In the genomic region with DNA sequence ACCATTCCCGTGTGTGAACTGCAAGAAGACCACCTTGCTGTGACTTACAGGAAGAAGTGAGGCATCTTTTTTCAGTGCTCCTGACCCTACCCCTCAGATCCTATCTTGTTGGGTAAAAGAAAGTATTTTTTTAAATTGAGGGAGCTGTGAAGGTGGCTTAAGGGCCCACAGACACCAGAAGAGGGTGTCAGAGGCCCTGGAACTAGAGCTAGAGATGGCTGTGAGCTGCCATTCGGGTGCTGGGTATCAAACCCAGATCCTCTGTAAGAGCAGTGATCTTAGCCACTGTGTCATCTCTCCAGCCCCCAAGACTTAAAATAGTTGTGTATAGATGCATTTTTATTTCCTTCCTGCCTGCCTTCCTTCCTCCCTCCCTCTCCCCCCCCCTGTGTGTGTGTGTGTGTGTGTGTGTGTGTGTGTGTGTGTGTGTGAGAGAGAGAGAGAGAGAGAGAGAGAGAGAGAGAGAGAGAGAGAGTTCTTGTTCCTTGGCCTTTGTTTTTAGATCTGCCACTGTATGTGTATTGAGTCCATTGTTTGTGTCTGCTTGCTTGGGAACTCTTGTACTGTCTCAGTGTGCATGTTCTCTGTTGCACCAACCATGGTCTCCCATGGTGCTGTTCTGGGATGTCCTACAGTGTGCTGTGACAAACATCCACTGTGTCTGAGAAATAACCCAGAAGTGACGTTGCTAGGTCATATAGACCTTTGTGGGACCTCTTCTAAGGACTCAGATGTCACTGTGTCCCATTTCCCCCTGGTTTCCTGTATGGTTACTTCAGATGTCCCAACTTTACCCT, we compare ENCODE assay signal across 16 mouse cellular contexts. TPM values are rescaled to one million over a fixed set of nuclear protein-coding genes. Genes with fewer than 3 reads are reported as not detected.
DNase-seq lines count a peak whose midpoint lies in the region; ATAC-seq and TF ChIP-seq lines count a peak whose summit lies in the region.
"Had no signal": no experiment of that assay in that cellular context is flagged by ENCODE, and none has a peak within 500 bp of the region (broad histone marks: within the 10 kb centered on the region; RNA-seq: fewer than 3 reads in every experiment).

No protein-coding gene starts in this region.

- 45% methylated on average over 3 of the region's 3 CpGs for WGBS in heart, adult 2 months
- 80% methylated on average over 3 of the region's 3 CpGs for WGBS in hindbrain, embryonic 12.5 days

- TF ChIP-seq CTCF in heart, adult 2 months (IDR thresholded peaks at IDR 0.05), result no peak
- no peak for TF ChIP-seq CTCF in layer of hippocampus, adult 2 months (conservative IDR thresholded peaks at IDR 0.05)

- no peak for TF ChIP-seq POLR2A in heart, adult 2 months (IDR thresholded peaks at IDR 0.05; ENCODE audit: insufficient read depth, low read depth, low read length)

- no peak for TF ChIP-seq EP300 in heart, adult 2 months (IDR thresholded peaks at IDR 0.05; ENCODE audit: insufficient read depth, low read depth, low read length)

- no peaks in the 10 kb centered on the region for H3K27me3 ChIP-seq in heart, adult 2 months (ENCODE audit: control insufficient read depth, insufficient read depth, low read length)
- H3K27me3 ChIP-seq in hindbrain, embryonic 12.5 days, result no peaks in the 10 kb centered on the region
- H3K27me3 ChIP-seq: embryonic facial prominence, embryonic 15.5 days had no signal

- peaks cover 16% of the 10 kb centered on the region for H3K79me2 ChIP-seq in heart, adult 2 months (replicated peaks; ENCODE audit: control insufficient read depth, insufficient read depth, low read length)

- H3K36me3 ChIP-seq in heart, adult 2 months (ENCODE audit: control insufficient read depth, insufficient read depth, low read length), result peaks cover 27% of the 10 kb centered on the region
- no peaks in the 10 kb centered on the region for H3K36me3 ChIP-seq in hindbrain, embryonic 12.5 days
- H3K36me3 ChIP-seq: embryonic facial prominence, embryonic 15.5 days had no signal

- H3K4me2 ChIP-seq in hindbrain, embryonic 12.5 days (replicated peaks), result no peak overlapping the region
- H3K4me2 ChIP-seq: embryonic facial prominence, embryonic 15.5 days; midbrain, embryonic 11.5 days had no signal

- peak overlapping the region; percentile 71 for H3K27ac ChIP-seq in heart, adult 2 months
- H3K27ac ChIP-seq in layer of hippocampus, adult 2 months, result peak overlapping the region; percentile 50; the same call in 1 of the 2 replicates
- no peak overlapping the region for H3K27ac ChIP-seq in hindbrain, embryonic 12.5 days
- H3K27ac ChIP-seq: embryonic facial prominence, embryonic 15.5 days; hindbrain, postnatal 0 days had no signal

- H3K4me3 ChIP-seq in heart, adult 2 months, result no peak overlapping the region
- H3K4me3 ChIP-seq in layer of hippocampus, adult 2 months, result no peak overlapping the region
- H3K4me3 ChIP-seq in hindbrain, embryonic 12.5 days, result no peak overlapping the region
- H3K4me3 ChIP-seq: embryonic facial prominence, embryonic 15.5 days had no signal

- no peak for DNase-seq in heart, adult 2 months
- DNase-seq in heart, adult 8-10 months (ENCODE audit: low spot score), result no peak
- DNase-seq in layer of hippocampus, adult 2 months (ENCODE audit: low spot score in 2 of 2), result no peak
- DNase-seq in layer of hippocampus, adult 9-11 months, result no peak
- peak; percentile 63 for DNase-seq in CD4-positive helper T cell, adult 2 months (ENCODE audit: low read depth, low spot score)
- peak; percentile 74 for DNase-seq in naive thymus-derived CD4-positive, alpha-beta T cell, adult 2 months (ENCODE audit: low read depth)
- DNase-seq in frontal cortex, postnatal 25 days (ENCODE audit: low spot score in 2 of 2), result no peak
- DNase-seq: gastrocnemius, postnatal 36 days; kidney, adult 9 months; lung, embryonic 14.5 days had no signal

- intact Hi-C loops in heart, adult 2 months (cut with DNase I), result no loop called here

- no peak overlapping the region for H3K9ac ChIP-seq in heart, adult 2 months (ENCODE audit: low read depth, low read length)
- no peak overlapping the region for H3K9ac ChIP-seq in hindbrain, embryonic 12.5 days
- H3K9ac ChIP-seq: embryonic facial prominence, embryonic 15.5 days; lung, embryonic 14.5 days had no signal

- H3K4me1 ChIP-seq in heart, adult 2 months (ENCODE audit: control insufficient read depth, insufficient read depth, low read length), result peaks cover 41% of the 10 kb centered on the region
- H3K4me1 ChIP-seq in hindbrain, embryonic 12.5 days, result peaks cover 50% of the 10 kb centered on the region

- no peaks in the 10 kb centered on the region for H3K9me3 ChIP-seq in hindbrain, embryonic 12.5 days (replicated peaks)
- H3K9me3 ChIP-seq: embryonic facial prominence, embryonic 15.5 days had no signal

- ATAC-seq in hindbrain, embryonic 12.5 days (ENCODE audit: low FRiP score), result no peak
- ATAC-seq: activated CD4-positive, CD25-positive, alpha-beta regulatory T cell, adult 4 months; forebrain, embryonic 14.5 days; hindbrain, postnatal 0 days had no signal

RNA-seq across cellular contexts. Expression of gene Ldhd, which starts 35.9 kb away (rescaled TPM):
- 10 to 100 TPM; 43.4 to 53.4 TPM for total RNA-seq in heart, adult 2 months (2021)
- polyA plus RNA-seq in heart, adult 2 months (2012; rRNA removed), result 52.1 and 56.2 TPM in 2 replicates
- 10 to 100 TPM; 48.8 to 58.2 (median 54.8) TPM for total RNA-seq in heart, adult 8-10 months (2022)
- total RNA-seq in layer of hippocampus, adult 2 months (2021), result 1 to 10 TPM; 6.8 to 7.8 TPM
- 0.29 and 0.50 TPM in 2 replicates for polyA plus RNA-seq in hindbrain, embryonic 12.5 days (2016; fragmentation: Nextera tagmentation; extraction: Ambion mirVana)

RNA-seq across cellular contexts. Expression of gene Zfp1, which starts 49.0 kb away (rescaled TPM):
- 1 to 10 TPM; 6.3 to 7.6 TPM for total RNA-seq in heart, adult 2 months (2021)
- 4.3 and 6.4 TPM in 2 replicates for polyA plus RNA-seq in heart, adult 2 months (2012; rRNA removed)
- 1 to 10 TPM; 5.6 to 8.6 (median 8.1) TPM for total RNA-seq in heart, adult 8-10 months (2022)
- total RNA-seq in layer of hippocampus, adult 2 months (2021), result 10 to 100 TPM; 24.0 to 25.1 TPM
- 24.8 and 26.2 TPM in 2 replicates for polyA plus RNA-seq in hindbrain, embryonic 12.5 days (2016; fragmentation: Nextera tagmentation; extraction: Ambion mirVana)

RNA-seq across cellular contexts. Expression of gene Znrf1, which starts 58.3 kb away (rescaled TPM):
- total RNA-seq in heart, adult 2 months (2021), result 10 to 100 TPM; 54.7 to 59.0 TPM
- polyA plus RNA-seq in heart, adult 2 months (2012; rRNA removed), result 66.7 and 86.2 TPM in 2 replicates
- total RNA-seq in heart, adult 8-10 months (2022), result 10 to 100 TPM; 52.7 to 71.3 (median 59.2) TPM
- 100 to 1,000 TPM; 105 to 107 TPM for total RNA-seq in layer of hippocampus, adult 2 months (2021)
- polyA plus RNA-seq in hindbrain, embryonic 12.5 days (2016; fragmentation: Nextera tagmentation; extraction: Ambion mirVana), result 104 TPM in 2 replicates

Comparison
In these comparisons a context has a peak if more than half of its experiments do, and no peak if none do; other contexts are left out.
1. DNase-seq: peak in CD4-positive helper T cell, adult 2 months (single experiment) and naive thymus-derived CD4-positive, alpha-beta T cell, adult 2 months (single experiment); none in heart, adult 2 months (0 of 2), heart, adult 8-10 months (single experiment), layer of hippocampus, adult 2 months (0 of 2), layer of hippocampus, adult 9-11 months (single experiment) and frontal cortex, postnatal 25 days (0 of 2).
2. RNA of gene Ldhd, which starts 35.9 kb away (total RNA-seq): 48.8 to 58.2 TPM in heart, adult 8-10 months and 43.4 to 53.4 TPM in heart, adult 2 months; 6.8 to 7.8 TPM in layer of hippocampus, adult 2 months; every median in the first group is over 4 times any median in the second.